Mouse (Mus musculus) lung, embryonic 14.5 days (tissue): ENCODE data around the gene Gas2l2. TPM values are rescaled to one million over a fixed set of nuclear protein-coding genes. Genes with fewer than 3 reads are reported as not detected.

Source experiments
- ATAC-seq: fragments of 200-750 bp; cut with Nextera tagmentation; 2 replicates; pipeline ENCODE4 v1.8.0; 2017; ENCODE audit warnings: mild to moderate bottlenecking, moderate TSS enrichment, moderate library complexity; ENCODE audit not compliant: insufficient read depth
- DNase-seq: peaks from one replicate; pipeline ENCODE4 v3.0.0-alpha.2; 2015
- H3K27ac ChIP-seq: fragments of 300-500 bp; sonication (generic); 2 replicates; pipeline ENCODE4 v1.5.1; 2014; ENCODE audit warnings: low read depth, mild to moderate bottlenecking, moderate library complexity
- H3K27me3 ChIP-seq: fragments of 300-500 bp; sonication (generic); 2 replicates; pipeline ENCODE4 v1.6.1; 2014; ENCODE audit warnings: low read length, control low read depth; ENCODE audit not compliant: insufficient read depth
- H3K36me3 ChIP-seq: fragments of 300-500 bp; sonication (generic); 2 replicates; pipeline ENCODE4 v1.6.1; 2014; ENCODE audit warnings: control low read depth; ENCODE audit not compliant: insufficient read depth
- H3K4me1 ChIP-seq: fragments of 300-500 bp; sonication (generic); 2 replicates; pipeline ENCODE4 v1.6.1; 2014; ENCODE audit warnings: antibody characterized with exemption, control low read depth; ENCODE audit not compliant: insufficient read depth
- H3K4me2 ChIP-seq: fragments of 300-500 bp; sonication (generic); 2 replicates; pipeline ENCODE4 v1.6.1; 2014; ENCODE audit warnings: mild to moderate bottlenecking
- H3K4me3 ChIP-seq: fragments of 300-500 bp; sonication (generic); 2 replicates; pipeline ENCODE4 v1.5.1; 2014; ENCODE audit warnings: low read depth, low read length
- H3K9ac ChIP-seq: fragments of 300-500 bp; sonication (generic); 2 replicates; pipeline ENCODE4 v1.6.1; 2014
- H3K9me3 ChIP-seq: fragments of 300-500 bp; sonication (generic); 2 replicates; pipeline ENCODE4 v1.6.1; 2016; ENCODE audit warnings: low read depth, low read length, control low read depth
- CTCF ChIP-seq: IDR thresholded peaks from 2 replicates; pipeline ENCODE4 v1.5.1; 2016; ENCODE audit warnings: antibody characterized with exemption, low read depth
- WGBS: fragments of 180-500 bp; shearing (Covaris S2); extraction: QIAGEN DNeasy Blood & Tissue Kit; methylation state at CpG from one replicate; pipeline ENCODE4 v1.1.7; 2014; 5-methylcytosine and 5-hydroxymethylcytosine counted together
- polyA plus RNA-seq: library from polyadenylated mRNA; unstranded; fragments of >200 nt; fragmentation: Nextera tagmentation; extraction: Ambion mirVana; gene quantifications from 2 replicates; pipeline ENCODE4 v1.2.1, GENCODE M21; 2014

Gas2l2 gene
- polyA plus RNA-seq, 1 experiment from 2014 or later: not detected

DNA sequence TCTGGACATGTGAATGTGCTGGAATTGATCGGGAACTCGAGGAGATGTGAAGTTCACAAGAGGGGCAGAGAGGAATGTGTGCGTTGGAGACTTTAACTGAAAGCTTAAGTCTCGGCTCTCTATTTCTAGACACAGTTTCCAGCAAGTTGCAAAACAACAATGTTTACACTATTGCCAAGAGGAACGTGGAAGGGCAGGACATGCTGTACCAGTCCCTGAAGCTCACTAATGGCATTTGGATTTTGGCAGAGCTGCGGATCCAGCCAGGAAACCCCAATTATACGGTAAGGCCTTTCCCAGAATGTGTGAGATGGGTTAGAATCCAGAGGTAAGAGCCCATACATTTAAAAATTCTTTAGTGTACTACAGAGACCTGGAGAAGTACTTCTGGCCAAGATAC, 31.6 kb downstream of the Gas2l2 start:
- peaks cover 55% of the 10 kb centered on the region for H3K36me3 ChIP-seq
- 85% methylated on average over 7 of the region's 7 CpGs for WGBS
- no peak for DNase-seq

GRCm38 (mm10) chr11:83394802-83395439, 34.3 kb downstream of the Gas2l2 start:
- Histone ChIP-seq H3K9me3 (no peaks in the 10 kb centered on the region), H3K27me3 (no peaks in the 10 kb centered on the region), H3K4me3 (no peak overlapping the region), H3K4me1 (no peaks in the 10 kb centered on the region), H3K9ac (no peak overlapping the region), H3K27ac (0 out of 2 replicates have a peak overlapping the region, but pooled peaks have one; percentile 8), H3K36me3 (peaks cover 66% of the 10 kb centered on the region), H3K4me2 (no peak overlapping the region)
- WGBS: 49% methylated on average over 6 of the region's 6 CpGs
- ATAC-seq (no peak), DNase-seq (no peak)
- TF ChIP-seq CTCF: no peak

More for the DNA sequence above, 31.6 kb downstream of the Gas2l2 start:
- Histone ChIP-seq H3K4me3 (no peak overlapping the region), H3K4me1 (no peaks in the 10 kb centered on the region), H3K4me2 (no peak overlapping the region), H3K27ac (no peak overlapping the region), H3K27me3 (no peaks in the 10 kb centered on the region), H3K9ac (no peak overlapping the region), H3K9me3 (no peaks in the 10 kb centered on the region)
- no peak for ATAC-seq
- no peak for TF ChIP-seq CTCF

DNA sequence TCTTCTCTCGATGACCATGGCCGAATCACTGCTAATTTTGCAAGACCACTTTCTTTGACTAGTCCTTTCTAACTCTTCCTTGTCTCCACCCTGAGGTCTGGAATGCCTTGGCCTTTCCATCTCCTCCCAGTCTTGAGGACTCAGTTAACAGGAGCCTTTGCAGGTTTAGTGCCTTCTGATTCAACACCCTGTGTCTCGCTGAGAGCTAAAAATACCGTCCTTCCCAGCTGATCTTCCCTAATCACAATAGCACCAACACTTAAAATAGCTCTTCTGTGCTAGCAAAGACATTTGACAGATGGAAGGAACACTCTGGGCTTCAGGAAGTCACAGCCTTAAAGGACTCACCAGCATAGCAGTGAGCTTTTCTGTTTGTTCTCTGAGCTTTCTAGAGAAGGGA, 36.2 kb downstream of the Gas2l2 start:
- Histone ChIP-seq H3K4me3 (no peak overlapping the region), H3K27ac (no peak overlapping the region; the same call in 1 of the 2 replicates), H3K9ac (no peak overlapping the region), H3K4me1 (no peaks in the 10 kb centered on the region), H3K27me3 (no peaks in the 10 kb centered on the region), H3K36me3 (peaks cover 57% of the 10 kb centered on the region), H3K9me3 (no peaks in the 10 kb centered on the region), H3K4me2 (no peak overlapping the region)
- no peak for TF ChIP-seq CTCF
- 85% methylated on average over 4 of the region's 4 CpGs for WGBS
- DNase-seq: no peak
- ATAC-seq: no peak

DNA sequence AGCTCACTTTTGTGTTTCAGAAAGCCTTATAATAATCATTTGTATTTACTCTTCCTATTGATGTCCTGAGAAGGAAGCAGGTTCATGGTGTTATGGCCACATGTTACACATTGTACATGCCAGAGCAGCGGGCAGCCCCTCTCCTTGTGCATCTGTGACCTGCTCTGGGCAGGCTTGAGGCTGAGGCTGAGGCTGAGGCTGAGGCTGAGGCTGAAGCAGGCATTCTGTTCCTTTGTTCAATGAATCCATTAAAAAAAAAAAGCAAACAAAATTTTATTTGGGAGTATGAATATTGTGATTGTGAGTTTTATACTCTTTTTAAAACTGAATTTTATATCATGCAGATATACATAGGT, 45.7 kb downstream of the Gas2l2 start:
- Histone ChIP-seq H3K27me3 (no peaks in the 10 kb centered on the region), H3K4me3 (no peak overlapping the region), H3K27ac (no peak overlapping the region), H3K4me2 (no peak overlapping the region), H3K9ac (no peak overlapping the region), H3K4me1 (no peaks in the 10 kb centered on the region), H3K9me3 (no peaks in the 10 kb centered on the region), H3K36me3 (peaks cover 8% of the 10 kb centered on the region)
- WGBS: 89% methylated on average over 1 of the region's 1 CpGs
- ATAC-seq (no peak), DNase-seq (no peak)
- no peak for TF ChIP-seq CTCF

DNA sequence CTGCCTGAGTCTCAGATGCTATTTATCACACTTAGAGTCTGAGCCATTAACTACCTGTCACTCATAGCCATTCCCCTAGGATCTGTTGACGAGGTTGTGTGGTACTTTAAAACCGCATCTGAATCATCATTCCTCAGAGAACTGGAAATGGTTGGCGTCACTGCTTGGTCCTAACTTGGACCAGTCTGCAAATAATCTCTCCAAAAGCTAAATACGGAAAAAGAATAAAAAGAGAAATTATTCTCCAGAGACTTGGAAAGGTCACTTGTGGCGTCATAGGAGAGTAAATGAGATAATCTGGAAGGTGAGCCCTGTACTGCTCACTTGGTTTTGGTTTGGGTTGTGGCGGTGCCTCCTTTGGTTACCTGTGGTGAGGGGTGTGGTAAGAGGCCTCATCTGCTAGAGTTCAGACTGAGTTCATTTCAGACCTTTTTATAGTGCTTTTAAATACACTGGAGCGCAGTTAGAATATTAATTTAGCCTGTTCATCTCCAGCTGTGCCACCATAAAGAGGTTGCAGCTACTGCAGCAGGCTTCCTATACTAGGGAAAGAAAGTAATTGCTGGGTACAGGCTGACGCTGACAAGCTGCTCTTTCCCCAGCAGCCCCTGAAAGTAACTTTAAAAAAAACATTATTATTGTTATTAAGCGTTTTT, 46.3 kb downstream of the Gas2l2 start:
- no peaks in the 10 kb centered on the region for H3K27me3 ChIP-seq
- H3K36me3 ChIP-seq: peaks cover 11% of the 10 kb centered on the region
- no peak for ATAC-seq
- H3K27ac ChIP-seq: no peak overlapping the region
- no peak for TF ChIP-seq CTCF
- no peak overlapping the region for H3K4me3 ChIP-seq
- no peak overlapping the region for H3K4me2 ChIP-seq
- no peak overlapping the region for H3K9ac ChIP-seq
- DNase-seq: no peak
- 80% methylated on average over 9 of the region's 9 CpGs for WGBS
- no peaks in the 10 kb centered on the region for H3K9me3 ChIP-seq
- H3K4me1 ChIP-seq: no peaks in the 10 kb centered on the region

- no peak for ATAC-seq
- Histone ChIP-seq H3K27ac (no peak overlapping the region), H3K36me3 (peaks cover 28% of the 10 kb centered on the region), H3K4me2 (no peak overlapping the region), H3K27me3 (no peaks in the 10 kb centered on the region), H3K9me3 (no peaks in the 10 kb centered on the region), H3K4me1 (no peaks in the 10 kb centered on the region), H3K9ac (no peak overlapping the region), H3K4me3 (no peak overlapping the region)
- no peak for TF ChIP-seq CTCF
- DNase-seq: no peak
- 59% methylated on average over 7 of the region's 7 CpGs for WGBS
Observed at GRCm38 (mm10) chr11:83379745-83380341, 49.4 kb downstream of the Gas2l2 start.

Other genes starting within 250 kb of the Gas2l2 start
- gene Slfn3, start 238.1 kb downstream of the Gas2l2 start, polyA plus RNA-seq: 1.1 and 1.2 TPM in 2 replicates
- gene Slfn14, start 142.7 kb downstream of the Gas2l2 start, polyA plus RNA-seq: 0.43 and 0.47 TPM in 2 replicates
- 75.3 and 78.0 TPM in 2 replicates for gene Ap2b1, start 130.4 kb downstream of the Gas2l2 start, polyA plus RNA-seq
- 12.0 and 12.8 TPM in 2 replicates for gene Pex12, start 126.9 kb downstream of the Gas2l2 start, polyA plus RNA-seq
- gene Rasl10b, start 20.3 kb downstream of the Gas2l2 start, polyA plus RNA-seq: 0.88 and 1.3 TPM in 2 replicates
- gene 1700020L24Rik, start 8.2 kb upstream of the Gas2l2 start, polyA plus RNA-seq: 0.23 and 0.64 TPM in 2 replicates
- 2.1 TPM in 2 replicates for gene Mmp28, start 33.6 kb upstream of the Gas2l2 start, polyA plus RNA-seq
- 14.4 and 14.7 TPM in 2 replicates for gene Taf15, start 43.6 kb upstream of the Gas2l2 start, polyA plus RNA-seq
- 0.09 TPM in 1 of 2 replicates, not detected in the other for gene Heatr9, start 92.7 kb upstream of the Gas2l2 start, polyA plus RNA-seq
- 0.64 TPM in 1 of 2 replicates, not detected in the other for gene Ccl5, start 101.1 kb upstream of the Gas2l2 start, polyA plus RNA-seq
- gene Ccl9, start 149.2 kb upstream of the Gas2l2 start, polyA plus RNA-seq: 2.8 and 7.0 TPM in 2 replicates
- gene Ccl6, start 163.6 kb upstream of the Gas2l2 start, polyA plus RNA-seq: 4.8 and 7.2 TPM in 2 replicates
- gene Rpl9-ps1, start 216.2 kb upstream of the Gas2l2 start, polyA plus RNA-seq: not detected in 2 replicates
- 0.33 and 0.51 TPM in 2 replicates for gene Ccl3, start 219.9 kb upstream of the Gas2l2 start, polyA plus RNA-seq
- 0.59 and 1.3 TPM in 2 replicates for gene Ccl4, start 233.1 kb upstream of the Gas2l2 start, polyA plus RNA-seq